Mouse (Mus musculus) cortical plate, adult 2 months (tissue): Measurements from ENCODE around the gene Vps41.

ENCODE experiments used
- CTCF ChIP-seq: fragments of 200-500 bp; IDR thresholded peaks from 2 replicates; pipeline ENCODE4 v1.5.1; 2011; ENCODE audit warnings: mild to moderate bottlenecking, control low read depth, low read length; ENCODE audit not compliant: insufficient read depth; ENCODE audit errors: extremely low read depth
- POLR2A ChIP-seq: fragments of 200-500 bp; IDR thresholded peaks from 2 replicates; pipeline ENCODE4 v1.6.1; 2011; ENCODE audit warnings: mild to moderate bottlenecking, low read length, control low read depth; ENCODE audit not compliant: insufficient read depth; ENCODE audit errors: extremely low read depth

- TF ChIP-seq CTCF, result no peak
- no peak for TF ChIP-seq POLR2A
These were observed 92.4 kb downstream of the Vps41 start for GRCm38 (mm10) chr13:18809465-18809864.
